Mouse (Mus musculus): ENCODE results near the gene Dnmt3l. TPM values are rescaled to one million over a fixed set of nuclear protein-coding genes. Genes with fewer than 3 reads are reported as not detected.
"Not testable (repeated sequence)": the region's sequence is repeated elsewhere in the genome, so short reads cannot be mapped to it uniquely, and the experiment has no call there.

The Dnmt3l gene
- total RNA-seq (2021) = not detected

GRCm38 (mm10) chr10:78041647-78042046 lies at the start of gene Dnmt3l:
Dnmt3l (plus strand) TSS chr10:78041947.
- DNase-seq = no peak
- intact Hi-C loops (cut with DNase I) = no loop called here

- no peak for DNase-seq
- intact Hi-C loops (cut with DNase I) = no loop called here
Observed at GRCm38 (mm10) chr10:77995639-77996038, 46.1 kb upstream of the Dnmt3l start.

GRCm38 (mm10) chr10:78000200-78000599 lies 41.5 kb upstream of the Dnmt3l start:
- intact Hi-C loops (cut with DNase I) = loop anchor here (10.0 kb wide), 1 partner anchor 575 kb away; the partner anchor contains the start of gene Ilvbl

DNA sequence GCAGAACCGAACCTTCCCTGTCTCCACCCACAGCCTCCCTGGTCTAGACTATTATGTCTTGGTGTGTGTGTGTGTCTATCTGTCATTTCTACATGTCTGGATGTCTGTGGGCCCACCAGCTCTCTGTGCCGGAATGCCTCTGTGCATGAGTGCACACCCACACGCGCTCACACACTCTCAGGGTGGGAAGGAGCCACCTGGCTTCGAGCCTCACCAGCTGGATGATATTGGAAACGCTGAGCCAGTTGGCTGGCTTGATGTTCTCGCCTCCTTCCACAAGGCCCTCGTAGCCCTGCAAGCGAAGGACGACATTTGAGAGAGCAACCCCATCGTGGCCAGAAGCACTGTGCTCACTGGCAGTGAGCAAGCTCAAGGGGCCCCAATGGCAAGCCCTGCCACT lies 40.0 kb upstream of the Dnmt3l start:
- peak; percentile 67 to 68 for DNase-seq
- intact Hi-C loops (cut with DNase I) = loop anchor here (10.0 kb wide), 1 partner anchor 573 kb away; the partner anchor contains the start of gene Ilvbl

More at GRCm38 (mm10) chr10:78000200-78000599, 41.5 kb upstream of the Dnmt3l start:
- DNase-seq = no peak

- intact Hi-C loops (cut with DNase I) = loop anchor here (10.0 kb wide), 1 partner anchor 572 kb away; the partner anchor contains the start of gene Ilvbl
- no peak for DNase-seq
Observed at GRCm38 (mm10) chr10:78002316-78002715, 39.4 kb upstream of the Dnmt3l start.

DNA sequence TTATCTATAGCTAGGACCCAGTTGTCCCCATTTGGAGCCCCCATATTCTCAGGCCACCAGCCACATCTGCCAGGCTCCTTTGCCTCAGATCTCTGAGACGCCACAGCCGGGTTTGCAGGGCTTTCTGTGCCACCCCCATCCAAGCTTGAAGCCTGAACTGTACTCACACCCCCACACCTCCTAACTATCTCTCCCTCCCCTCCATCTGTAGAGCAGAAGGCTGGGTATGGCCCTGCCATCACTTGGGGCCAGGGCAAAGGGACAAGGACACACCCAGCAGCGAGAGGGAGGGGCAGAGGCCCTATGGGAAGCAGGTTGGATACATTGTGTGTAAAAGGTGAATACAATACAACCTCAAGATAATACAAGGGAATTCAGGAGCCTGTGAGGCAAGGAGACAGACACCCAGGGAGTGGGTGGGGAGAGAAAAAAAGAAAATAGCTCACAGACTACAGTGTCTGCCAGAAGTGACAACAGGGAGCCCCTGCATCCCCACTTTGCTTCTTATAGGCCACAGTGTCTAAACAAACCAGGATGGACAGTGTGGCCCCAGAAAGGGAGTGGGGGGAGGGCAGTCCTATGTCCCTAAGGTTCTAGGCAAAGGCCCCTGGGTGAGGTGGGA lies 37.2 kb upstream of the Dnmt3l start:
- DNase-seq = no peak
- intact Hi-C loops (cut with DNase I) = loop anchor here (10.0 kb wide), 1 partner anchor 570 kb away; the partner anchor contains the start of gene Ilvbl

DNA sequence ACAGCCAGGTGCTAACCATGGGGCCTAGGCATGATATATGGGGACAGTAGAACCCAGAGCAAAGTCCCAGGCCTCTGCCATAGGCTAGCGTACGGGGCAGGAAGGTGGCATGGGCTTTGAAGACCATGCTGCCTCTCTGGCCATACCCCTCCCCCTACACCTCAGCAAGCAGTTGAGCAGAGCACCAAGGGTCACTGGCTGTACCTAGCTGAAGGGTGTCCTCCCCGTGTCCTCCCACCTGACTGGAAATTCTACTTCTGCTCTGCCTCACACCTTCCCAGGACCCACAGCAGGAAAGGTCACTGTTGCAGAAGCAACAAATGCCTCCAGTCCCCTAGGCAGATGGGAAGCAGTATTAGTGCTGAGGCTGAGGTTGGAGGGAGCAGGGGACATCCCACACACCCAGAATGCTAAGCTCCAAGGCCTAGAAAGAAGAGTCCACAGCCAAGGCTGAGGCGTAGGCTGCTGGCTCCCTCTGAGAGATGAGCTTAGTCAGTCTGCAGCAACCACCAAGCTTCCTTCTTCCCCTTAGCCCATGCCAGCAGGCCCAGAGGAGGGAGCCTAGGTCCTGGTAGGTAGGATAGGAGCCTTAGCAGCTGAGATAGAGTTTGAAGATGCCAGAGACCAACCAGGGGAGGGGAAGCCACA lies 35.8 kb upstream of the Dnmt3l start:
- intact Hi-C loops (cut with DNase I) = loop anchor here (10.0 kb wide), 1 partner anchor 569 kb away; the partner anchor contains the start of gene Ilvbl
- DNase-seq = no peak

- no peak for DNase-seq
- intact Hi-C loops (cut with DNase I) = loop anchor here (10.0 kb wide), 1 partner anchor 568 kb away; the partner anchor contains the start of gene Ilvbl
Observed at GRCm38 (mm10) chr10:78007203-78007602, 34.5 kb upstream of the Dnmt3l start.

GRCm38 (mm10) chr10:78008169-78008568 lies 33.6 kb upstream of the Dnmt3l start:
- intact Hi-C loops (cut with DNase I) = loop anchor here (2.0 to 10.0 kb wide), 2 partner anchors 23 to 567 kb away; partner anchors contain the start of gene Ilvbl
- no peak for DNase-seq

- peak; percentile 97 for DNase-seq
- intact Hi-C loops (cut with DNase I) = loop anchor here (2.0 to 10.0 kb wide), 2 partner anchors 25 to 565 kb away; partner anchors contain the start of gene Ilvbl
Observed at GRCm38 (mm10) chr10:78009184-78009944, 32.4 kb upstream of the Dnmt3l start.

DNA sequence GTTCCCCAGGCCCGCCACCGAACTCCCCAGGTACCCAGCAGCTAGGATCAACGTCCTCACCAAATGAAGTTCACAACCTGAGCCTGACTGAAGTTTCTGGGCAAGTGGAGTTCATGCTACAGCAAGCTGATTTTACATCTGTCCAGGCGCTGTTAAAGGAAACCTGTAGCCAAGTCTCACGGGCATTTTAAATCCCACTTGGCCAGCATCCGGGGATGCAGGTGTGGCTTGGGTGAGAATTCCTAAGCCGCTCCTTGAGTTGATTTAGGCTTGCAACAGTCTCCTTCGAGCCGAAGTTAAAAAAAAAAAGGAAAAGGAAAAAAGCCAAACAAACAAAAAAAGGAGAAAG lies 31.8 kb upstream of the Dnmt3l start, which contains the start of gene Pfkl:
Gene Pfkl, minus strand, starts transcription at position 139 of the 349 bp plus-strand sequence.
- intact Hi-C loops (cut with DNase I) = loop anchor here (2.0 to 10.0 kb wide), 2 partner anchors 25 to 565 kb away; partner anchors contain the start of gene Ilvbl
- no peak for DNase-seq

- no peak for DNase-seq
Observed at GRCm38 (mm10) chr10:78010335-78010734, 31.4 kb upstream of the Dnmt3l start.

GRCm38 (mm10) chr10:78011116-78011515 lies 30.6 kb upstream of the Dnmt3l start:
- DNase-seq; intact Hi-C loops (cut with DNase I): not testable (repeated sequence)

More at GRCm38 (mm10) chr10:78010335-78010734, 31.4 kb upstream of the Dnmt3l start:
- intact Hi-C loops (cut with DNase I) = no loop called here

- no peak for DNase-seq
- intact Hi-C loops (cut with DNase I) = no loop called here
Observed at GRCm38 (mm10) chr10:78012661-78013495, 28.9 kb upstream of the Dnmt3l start.

DNA sequence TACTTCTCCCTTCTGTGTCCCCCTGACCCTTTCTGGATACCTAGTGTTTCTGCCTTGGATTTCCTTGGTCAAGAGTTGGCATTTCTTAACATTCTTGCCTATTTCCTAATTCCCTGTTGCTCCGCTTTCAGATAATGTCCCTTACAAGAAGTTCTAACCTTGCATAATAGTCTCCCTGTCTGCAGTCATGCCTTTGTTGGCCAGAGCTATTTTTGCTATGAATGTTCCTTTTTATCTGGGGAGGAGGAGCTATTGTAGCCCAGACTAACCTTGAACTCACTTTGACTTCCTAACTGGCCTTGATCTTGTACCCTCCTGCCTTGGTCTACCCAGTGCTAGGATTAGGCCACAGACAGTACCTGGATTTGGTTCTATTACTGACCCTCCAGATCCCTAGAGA lies 26.3 kb upstream of the Dnmt3l start:
- intact Hi-C loops (cut with DNase I) = no loop called here
- DNase-seq = peak; percentile 30 to 40

DNA sequence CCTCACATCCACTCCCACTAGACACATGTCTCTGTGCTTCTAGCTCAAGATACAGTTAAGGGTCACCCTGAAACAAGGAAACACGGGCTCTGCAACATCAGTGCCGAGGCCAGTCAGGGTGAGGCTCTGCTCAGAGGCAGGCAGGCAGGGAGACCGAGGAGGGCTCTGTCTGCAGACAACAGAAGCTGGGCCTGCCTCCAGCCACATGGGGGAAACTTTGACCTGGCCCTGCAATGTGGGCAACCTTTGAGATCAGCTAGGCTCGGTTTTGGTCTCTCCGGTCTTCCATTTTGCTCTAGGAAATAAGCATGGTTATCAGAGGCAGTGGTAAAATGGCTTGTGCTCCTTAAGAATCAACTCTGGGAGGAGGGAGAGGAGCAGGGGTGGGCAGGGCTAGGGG lies 25.4 kb upstream of the Dnmt3l start:
- intact Hi-C loops (cut with DNase I) = no loop called here
- no peak for DNase-seq

GRCm38 (mm10) chr10:78018797-78019203 lies 22.9 kb upstream of the Dnmt3l start:
- intact Hi-C loops (cut with DNase I) = no loop called here
- DNase-seq = peak; percentile 84 to 91

DNA sequence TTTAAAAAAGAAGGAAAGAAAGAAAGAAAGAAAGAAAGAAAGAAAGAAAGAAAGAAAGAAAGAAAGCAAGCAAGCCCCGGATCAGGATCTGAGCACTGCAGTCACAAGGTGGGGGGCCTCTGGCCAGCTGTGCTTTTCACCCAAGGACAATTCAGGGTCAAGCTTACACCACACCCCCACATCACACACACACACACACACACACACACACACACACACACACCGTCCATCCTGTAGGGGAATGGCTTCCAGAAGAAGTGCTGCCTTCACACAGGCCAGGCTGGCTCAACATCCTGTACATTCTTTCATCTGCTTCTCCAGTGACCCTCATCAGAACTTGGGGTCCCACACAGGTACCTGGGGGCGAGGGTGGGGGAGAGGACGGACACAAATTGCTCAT lies 22.5 kb upstream of the Dnmt3l start:
- DNase-seq = no peak
- intact Hi-C loops (cut with DNase I) = no loop called here

DNA sequence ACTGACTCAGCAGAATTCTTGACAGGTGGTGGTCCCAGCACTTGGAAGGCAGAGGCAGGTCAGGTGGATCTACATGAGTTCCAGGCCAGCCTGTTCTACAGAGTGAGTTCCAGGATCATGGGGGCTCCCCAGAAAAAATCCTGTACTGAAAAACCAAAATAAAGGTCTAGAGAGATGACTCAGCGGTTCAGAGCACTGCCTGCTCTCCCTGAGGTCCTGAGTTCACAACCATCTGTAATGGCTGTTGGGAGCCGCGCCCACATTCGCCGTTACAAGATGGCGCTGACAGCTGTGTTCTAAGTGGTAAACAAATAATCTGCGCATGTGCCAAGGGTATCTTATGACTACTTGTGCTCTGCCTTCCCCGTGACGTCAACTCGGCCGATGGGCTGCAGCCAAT lies 21.8 kb upstream of the Dnmt3l start:
- intact Hi-C loops (cut with DNase I); DNase-seq: not testable (repeated sequence)

DNA sequence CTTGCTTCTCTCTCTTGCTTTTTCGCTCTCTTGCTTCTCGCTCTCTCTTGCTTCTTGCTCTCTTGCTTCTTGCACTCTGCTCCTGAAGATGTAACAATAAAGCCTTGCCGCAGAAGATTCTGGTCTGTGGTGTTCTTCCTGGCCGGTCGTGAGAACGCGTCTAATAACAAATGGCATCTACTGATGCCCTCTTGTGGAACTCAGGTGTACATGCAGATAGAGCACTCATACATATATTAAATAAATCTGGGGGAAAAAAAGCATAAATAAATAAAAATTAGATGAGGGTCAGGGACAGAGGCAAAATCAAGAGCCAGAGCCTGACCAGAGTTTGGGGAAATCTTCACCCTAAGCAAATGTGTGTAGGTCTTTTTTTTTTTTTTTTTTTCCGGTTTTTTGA lies 16.3 kb upstream of the Dnmt3l start:
- intact Hi-C loops (cut with DNase I) = loop anchor here (5.0 kb wide), 2 partner anchors 38 to 42 kb away; partner anchors contain the start of gene Icosl

More for the DNA sequence above, 16.3 kb upstream of the Dnmt3l start:
- not testable (repeated sequence) for DNase-seq
